Mouse (Mus musculus) heart, embryonic 11.5 days (tissue): ENCODE measurements around the gene Bsn. TPM values are rescaled to one million over a fixed set of nuclear protein-coding genes. Genes with fewer than 3 reads are reported as not detected.

ENCODE experiments used
- ATAC-seq: fragments of 200-750 bp; cut with Nextera tagmentation; replicated peaks from 2 replicates; pipeline ENCODE4 v1.8.0; 2017; ENCODE audit warnings: moderate library complexity; ENCODE audit not compliant: insufficient number of reproducible peaks, low FRiP score, low TSS enrichment
- H3K27ac ChIP-seq: fragments of 300-500 bp; sonication (generic); 2 replicates; pipeline ENCODE4 v1.5.1; 2014; ENCODE audit warnings: mild to moderate bottlenecking, low read depth, low read length
- H3K27me3 ChIP-seq: fragments of 300-500 bp; sonication (generic); 2 replicates; pipeline ENCODE4 v1.6.1; 2014; ENCODE audit warnings: mild to moderate bottlenecking, low read length, mixed read lengths; ENCODE audit not compliant: control insufficient read depth, insufficient read depth
- H3K36me3 ChIP-seq: fragments of 300-500 bp; sonication (generic); 2 replicates; pipeline ENCODE4 v1.6.1; 2014; ENCODE audit warnings: mild to moderate bottlenecking, low read length, moderate library complexity, mixed read lengths; ENCODE audit not compliant: control insufficient read depth, insufficient read depth
- H3K4me1 ChIP-seq: fragments of 300-500 bp; sonication (generic); 2 replicates; pipeline ENCODE4 v1.6.1; 2014; ENCODE audit warnings: low read length; ENCODE audit not compliant: control insufficient read depth, insufficient read depth
- H3K4me2 ChIP-seq: fragments of 300-500 bp; sonication (generic); 2 replicates; pipeline ENCODE4 v1.6.1; 2014; ENCODE audit warnings: mild to moderate bottlenecking, moderate library complexity
- H3K4me3 ChIP-seq: fragments of 300-500 bp; sonication (generic); 2 replicates; pipeline ENCODE4 v1.5.1; 2014; ENCODE audit warnings: low read depth, low read length
- H3K9ac ChIP-seq: fragments of 300-500 bp; sonication (generic); 2 replicates; pipeline ENCODE4 v1.6.1; 2014; ENCODE audit warnings: mild to moderate bottlenecking, low read depth, low read length, moderate library complexity
- H3K9me3 ChIP-seq: fragments of 300-500 bp; sonication (generic); replicated peaks from 2 replicates; pipeline ENCODE4 v1.6.1; 2016; ENCODE audit warnings: low read length; ENCODE audit not compliant: control insufficient read depth
- WGBS: fragments of 180-500 bp; shearing (Covaris S2); extraction: QIAGEN DNeasy Blood & Tissue Kit; methylation state at CpG from one replicate; pipeline ENCODE4 v1.1.7; 2014; ENCODE audit not compliant: insufficient replicate concordance; 5-methylcytosine and 5-hydroxymethylcytosine counted together
- polyA plus RNA-seq: library from polyadenylated mRNA; unstranded; fragments of >200 nt; fragmentation: Nextera tagmentation; extraction: Ambion mirVana; gene quantifications from 2 replicates; pipeline ENCODE4 v1.2.1, GENCODE M21; 2014

Gene Bsn
- polyA plus RNA-seq, 1 experiment from 2014 or later: 0.77 TPM

DNA sequence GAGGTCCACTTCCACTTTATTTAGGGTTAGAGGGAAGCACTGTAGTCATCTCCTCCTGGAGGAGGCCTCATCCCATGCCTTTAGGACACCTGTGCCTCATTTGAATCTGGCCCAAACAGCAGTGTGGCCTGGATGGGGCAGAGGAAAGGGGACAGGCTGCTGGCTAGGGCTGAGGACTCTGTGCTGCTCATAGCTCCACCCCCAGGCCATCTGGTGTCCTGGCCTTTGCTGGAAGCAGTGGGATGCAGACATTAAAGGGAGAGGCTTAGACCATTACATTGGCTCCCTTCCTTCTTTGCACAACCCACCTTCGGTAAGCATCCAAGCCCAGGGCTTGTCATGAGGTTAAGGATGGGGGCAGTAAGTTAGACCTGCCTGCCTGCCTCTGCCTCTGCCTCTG is 56.7 kb downstream of the Bsn start:
- Histone ChIP-seq H3K4me1 (peaks cover 14% of the 10 kb centered on the region), H3K9ac (no peak overlapping the region), H3K36me3 (no peaks in the 10 kb centered on the region), H3K4me3 (no peak overlapping the region), H3K9me3 (no peaks in the 10 kb centered on the region), H3K27me3 (peaks cover 6% of the 10 kb centered on the region; the same call in 1 of the 2 replicates), H3K4me2 (no peak overlapping the region), H3K27ac (no peak overlapping the region)
- 80% methylated on average over 1 of the region's 1 CpGs for WGBS
- no peak for ATAC-seq

DNA sequence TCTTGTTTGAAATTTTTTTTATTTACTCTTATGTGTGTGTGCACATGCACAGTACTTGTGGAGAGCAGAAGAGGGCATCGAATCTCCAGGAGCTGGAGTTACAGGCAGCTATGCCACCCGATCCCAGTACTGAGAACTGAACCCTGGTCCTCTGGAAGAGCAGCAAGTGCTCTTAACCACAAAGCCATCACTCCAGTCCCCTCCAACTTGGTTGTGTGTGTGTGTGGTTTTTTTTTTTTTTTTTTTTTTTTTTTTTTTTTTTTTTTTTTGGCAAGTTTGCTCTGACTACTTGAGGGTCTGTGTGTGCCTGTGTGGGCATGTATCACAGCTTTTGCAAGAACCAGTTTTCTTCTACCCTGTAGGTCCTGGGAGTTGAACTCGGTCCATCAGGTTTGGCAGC is 57.8 kb downstream of the Bsn start:
- Histone ChIP-seq H3K4me2 (no peak overlapping the region), H3K9ac (no peak overlapping the region)

DNA sequence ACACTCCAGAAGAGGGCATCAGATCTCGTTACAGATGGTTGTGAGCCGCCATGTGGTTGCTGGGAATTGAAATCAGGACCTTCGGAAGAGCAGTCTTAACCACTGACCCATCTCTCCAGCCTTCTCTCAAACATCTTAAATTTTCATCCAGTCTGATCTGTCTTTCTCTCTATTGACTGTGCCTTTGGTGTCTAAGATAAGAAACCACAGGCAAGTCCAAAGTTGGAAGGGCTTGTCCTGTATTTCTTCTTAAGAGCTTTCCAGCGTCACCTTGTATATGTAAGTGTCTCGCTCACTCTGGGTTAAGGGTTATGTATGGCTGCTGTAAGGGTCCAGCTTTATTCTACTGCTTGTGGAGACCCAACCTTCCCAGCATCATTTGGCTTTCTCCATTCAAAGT is 58.7 kb downstream of the Bsn start:
- WGBS: 78% methylated on average over 5 of the region's 5 CpGs
- Histone ChIP-seq H3K9me3 (no peaks in the 10 kb centered on the region), H3K4me3 (no peak overlapping the region), H3K36me3 (no peaks in the 10 kb centered on the region), H3K4me1 (0 out of 2 replicates have a peak, but pooled peaks cover 5% of the 10 kb centered on the region), H3K27ac (no peak overlapping the region), H3K9ac (no peak overlapping the region), H3K27me3 (peaks cover 8% of the 10 kb centered on the region), H3K4me2 (no peak overlapping the region)
- ATAC-seq: no peak

More for the DNA sequence above, 57.8 kb downstream of the Bsn start:
- Histone ChIP-seq H3K4me1 (peaks cover 8% of the 10 kb centered on the region), H3K9me3 (no peaks in the 10 kb centered on the region), H3K27me3 (peaks cover 8% of the 10 kb centered on the region), H3K27ac (no peak overlapping the region), H3K4me3 (no peak overlapping the region), H3K36me3 (no peaks in the 10 kb centered on the region)
- no peak for ATAC-seq
- 82% methylated on average over 3 of the region's 3 CpGs for WGBS

DNA sequence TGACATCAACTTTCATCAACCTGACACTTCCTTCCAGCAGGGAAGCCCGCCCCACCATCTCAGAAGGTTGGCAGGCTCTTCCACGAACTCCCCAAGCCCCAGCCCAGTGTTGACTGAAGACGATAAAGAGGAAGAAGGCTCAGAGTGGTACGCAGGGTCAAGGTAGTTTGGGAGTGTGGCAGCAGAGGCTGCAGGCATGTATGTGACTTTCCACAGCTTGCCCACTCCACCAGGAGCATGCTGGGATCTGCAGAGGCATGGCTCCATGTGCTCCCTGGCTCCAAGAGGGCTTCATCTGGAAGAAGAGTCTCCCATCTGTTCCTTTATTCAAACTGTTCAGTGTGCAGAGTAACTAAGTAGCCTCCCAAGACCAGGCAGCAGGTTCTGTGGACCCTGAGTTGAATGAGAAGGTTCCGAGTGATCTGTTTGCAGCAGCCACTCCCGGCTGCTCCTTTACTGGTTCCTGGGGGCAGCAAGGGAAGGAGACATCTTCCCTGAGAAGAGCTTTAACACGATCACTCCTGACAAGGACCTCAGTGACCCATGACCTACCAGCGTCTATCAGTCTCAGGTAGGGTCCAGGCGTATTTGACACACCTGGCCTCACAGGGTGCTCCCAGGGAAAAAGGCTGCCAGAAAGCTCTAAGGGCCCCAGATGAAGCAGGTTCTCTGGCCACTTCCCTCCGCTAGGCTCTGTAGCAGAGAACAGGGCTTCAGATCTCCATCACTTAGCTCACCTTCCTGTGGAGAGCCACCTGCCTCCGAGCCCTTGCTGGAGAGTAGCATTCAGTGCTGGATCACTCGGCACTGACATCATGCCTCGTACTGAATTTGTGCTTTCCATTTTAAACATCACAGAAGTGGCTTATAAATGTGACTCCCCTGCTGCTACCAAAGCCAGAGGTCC is 60.9 kb downstream of the Bsn start:
- no peak overlapping the region for H3K9ac ChIP-seq
- WGBS: 67% methylated on average over 13 of the region's 13 CpGs
- no peak overlapping the region for H3K4me3 ChIP-seq
- H3K27ac ChIP-seq: no peak overlapping the region
- no peak overlapping the region for H3K4me2 ChIP-seq
- H3K9me3 ChIP-seq: no peaks in the 10 kb centered on the region
- no peak for ATAC-seq
- 0 out of 2 replicates have a peak, but pooled peaks cover 5% of the 10 kb centered on the region for H3K4me1 ChIP-seq
- no peaks in the 10 kb centered on the region for H3K36me3 ChIP-seq
- H3K27me3 ChIP-seq: peaks cover 8% of the 10 kb centered on the region

DNA sequence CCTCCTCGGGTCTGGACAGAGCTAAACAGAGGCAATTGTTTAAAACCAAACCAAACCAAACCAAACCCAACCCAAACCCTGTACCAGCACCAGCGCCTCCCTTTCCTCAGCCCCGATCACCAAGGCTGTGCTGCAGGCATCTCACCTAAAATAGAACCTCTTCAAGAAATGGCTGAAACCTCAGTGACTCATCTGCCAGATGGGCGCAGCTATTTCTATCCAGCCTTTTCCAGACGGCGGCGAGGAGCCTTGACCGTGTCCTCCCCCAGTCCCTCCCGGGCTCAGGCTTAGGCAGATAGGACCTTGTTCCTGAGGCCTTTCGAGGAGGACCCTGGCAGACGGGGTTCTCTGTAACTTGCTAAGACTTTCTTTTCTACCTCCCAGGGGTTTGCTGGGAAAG is 61.9 kb downstream of the Bsn start:
- Histone ChIP-seq H3K4me3 (no peak overlapping the region), H3K9me3 (no peaks in the 10 kb centered on the region), H3K27ac (no peak overlapping the region), H3K27me3 (peaks cover 8% of the 10 kb centered on the region), H3K4me1 (0 out of 2 replicates have a peak, but pooled peaks cover 5% of the 10 kb centered on the region), H3K36me3 (no peaks in the 10 kb centered on the region), H3K4me2 (no peak overlapping the region), H3K9ac (no peak overlapping the region)
- WGBS: 63% methylated on average over 11 of the region's 11 CpGs
- ATAC-seq: no peak

DNA sequence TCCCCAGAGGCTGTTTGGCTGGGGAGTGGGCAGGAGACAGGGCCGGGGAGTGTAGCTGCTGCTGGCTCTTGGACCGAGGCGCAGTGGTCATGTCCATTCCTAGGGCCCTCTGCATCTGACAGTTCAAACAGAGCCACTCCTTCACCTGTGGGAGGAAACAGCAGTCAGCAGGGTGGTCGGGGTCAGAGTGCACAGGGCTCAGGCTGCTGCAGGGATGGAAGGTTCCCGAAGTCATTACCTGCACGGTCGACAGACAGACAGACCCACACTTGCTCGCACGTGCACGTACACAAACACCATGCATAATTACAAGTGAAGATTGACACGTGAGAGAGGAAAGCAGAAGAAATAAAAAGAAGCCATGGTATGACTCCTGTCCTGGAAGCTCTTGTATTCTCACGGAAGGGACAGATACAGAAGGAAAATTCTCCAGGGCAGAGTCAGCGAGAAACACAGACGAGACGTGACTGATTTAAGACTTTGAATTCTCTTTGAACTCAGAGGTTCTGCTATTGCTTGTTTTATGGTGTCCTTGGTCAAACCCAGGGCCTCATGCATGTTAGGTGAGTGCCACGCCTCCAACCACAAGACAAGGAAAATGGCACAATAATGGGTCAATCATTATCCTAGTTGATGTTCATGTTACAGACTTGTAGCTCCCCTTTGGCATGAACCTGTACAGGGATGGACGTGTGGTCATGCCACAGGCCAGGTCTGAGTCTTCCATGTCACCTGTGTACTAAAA is 63.6 kb downstream of the Bsn start:
- Histone ChIP-seq H3K9ac (no peak overlapping the region), H3K9me3 (no peaks in the 10 kb centered on the region), H3K4me2 (no peak overlapping the region), H3K27me3 (peaks cover 8% of the 10 kb centered on the region), H3K36me3 (no peaks in the 10 kb centered on the region), H3K27ac (no peak overlapping the region), H3K4me3 (no peak overlapping the region), H3K4me1 (0 out of 2 replicates have a peak, but pooled peaks cover 5% of the 10 kb centered on the region)
- 81% methylated on average over 17 of the region's 17 CpGs for WGBS
- ATAC-seq: no peak

DNA sequence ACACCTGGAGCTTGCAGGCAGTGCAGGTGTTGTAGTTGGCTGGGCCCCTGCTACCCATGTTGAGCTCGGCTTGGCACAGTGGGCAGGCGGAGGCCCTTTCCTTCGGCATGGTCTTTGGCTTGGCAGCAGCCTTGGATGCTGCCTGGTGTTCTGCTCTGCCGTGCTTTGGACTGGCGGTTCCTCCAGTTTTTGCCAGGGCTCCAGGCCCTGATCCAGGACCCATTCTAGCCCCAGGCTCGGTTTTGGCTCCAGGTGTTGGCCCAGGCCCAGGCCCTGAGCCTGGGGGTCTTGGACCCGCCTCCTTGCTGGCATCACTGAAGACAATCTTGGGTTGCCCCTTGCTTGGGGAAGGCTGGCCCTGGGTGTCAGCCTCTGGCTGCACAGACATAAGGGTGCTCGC is 64.5 kb downstream of the Bsn start:
- H3K9ac ChIP-seq: no peak overlapping the region
- no peak overlapping the region for H3K4me3 ChIP-seq
- ATAC-seq: no peak; the same call in 1 of the 2 replicates
- H3K9me3 ChIP-seq: no peaks in the 10 kb centered on the region
- no peak overlapping the region for H3K4me2 ChIP-seq
- WGBS: 81% methylated on average over 8 of the region's 8 CpGs
- H3K36me3 ChIP-seq: no peaks in the 10 kb centered on the region
- H3K4me1 ChIP-seq: 0 out of 2 replicates have a peak, but pooled peaks cover 6% of the 10 kb centered on the region
- no peak overlapping the region for H3K27ac ChIP-seq
- peaks cover 8% of the 10 kb centered on the region for H3K27me3 ChIP-seq

DNA sequence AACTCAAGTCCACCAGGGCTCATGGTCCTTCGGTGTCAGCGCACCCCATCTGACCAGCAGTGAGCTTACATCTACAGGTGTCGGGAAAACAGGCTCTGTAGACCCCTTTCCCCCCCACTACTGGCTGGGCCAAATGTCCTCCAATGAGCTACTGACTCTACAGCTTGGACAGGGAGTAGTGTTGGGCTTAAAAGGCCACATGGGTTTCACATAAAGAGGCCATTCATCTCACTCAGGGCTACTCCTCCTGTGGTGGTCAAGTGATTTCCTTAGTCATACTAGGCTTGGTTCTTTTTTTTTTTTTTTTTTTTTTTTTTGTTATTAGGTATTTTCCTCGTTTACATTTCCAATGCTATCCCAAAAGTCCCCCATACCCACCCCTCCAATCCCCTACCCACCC is 66.3 kb downstream of the Bsn start:
- no peak overlapping the region for H3K4me2 ChIP-seq
- H3K36me3 ChIP-seq: no peaks in the 10 kb centered on the region
- no peak overlapping the region for H3K4me3 ChIP-seq
- no peak overlapping the region for H3K27ac ChIP-seq
- 82% methylated on average over 4 of the region's 4 CpGs for WGBS
- H3K4me1 ChIP-seq: peaks cover 19% of the 10 kb centered on the region
- H3K9ac ChIP-seq: no peak overlapping the region
- H3K27me3 ChIP-seq: peaks cover 4% of the 10 kb centered on the region
- no peaks in the 10 kb centered on the region for H3K9me3 ChIP-seq
- ATAC-seq: no peak
